Mouse (Mus musculus): ENCODE results near the gene Clybl.

GRCm38 (mm10) chr14:122330136-122330535, 148.6 kb downstream of the Clybl start:
- no peak for TF ChIP-seq POLR2A (IDR thresholded peaks at IDR 0.05; ENCODE audit: extremely low read depth, insufficient read depth, low read length)
- no peak for TF ChIP-seq CTCF (IDR thresholded peaks at IDR 0.05; ENCODE audit: low read depth, low read length)
